Mouse (Mus musculus) T-helper 2 cell (primary cell): ENCODE data around the gene Cpeb2.

Experiments used
- in situ Hi-C: fragments of 300-600 bp; cut with MboI, MseI; formaldehyde crosslinking; loops from one replicate; pipeline ENCODE4 v1.15.1; 2025; ENCODE audit warnings: high pct_unique_total_duplicates

Cpeb2 gene

DNA sequence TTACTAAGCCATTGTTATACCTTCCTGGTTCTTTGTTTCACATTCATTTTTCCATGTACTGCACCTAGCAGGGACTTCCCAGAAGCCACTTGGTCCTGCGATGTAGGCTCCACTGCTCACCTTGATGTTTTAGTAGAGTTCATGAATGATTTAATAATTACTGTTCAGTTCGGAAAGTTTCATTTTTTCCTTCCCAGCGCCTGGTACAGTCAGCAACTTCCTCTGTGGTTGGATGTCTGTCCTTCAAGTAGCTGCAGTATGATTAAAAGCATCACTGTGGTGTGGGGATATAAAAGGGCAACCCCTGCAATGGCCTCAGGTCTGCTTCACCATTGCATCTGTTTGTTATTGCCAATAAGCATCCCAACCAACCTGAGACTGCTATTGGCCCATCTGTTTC, 72.5 kb downstream of the Cpeb2 start:
- in situ Hi-C loops = no loop called here

DNA sequence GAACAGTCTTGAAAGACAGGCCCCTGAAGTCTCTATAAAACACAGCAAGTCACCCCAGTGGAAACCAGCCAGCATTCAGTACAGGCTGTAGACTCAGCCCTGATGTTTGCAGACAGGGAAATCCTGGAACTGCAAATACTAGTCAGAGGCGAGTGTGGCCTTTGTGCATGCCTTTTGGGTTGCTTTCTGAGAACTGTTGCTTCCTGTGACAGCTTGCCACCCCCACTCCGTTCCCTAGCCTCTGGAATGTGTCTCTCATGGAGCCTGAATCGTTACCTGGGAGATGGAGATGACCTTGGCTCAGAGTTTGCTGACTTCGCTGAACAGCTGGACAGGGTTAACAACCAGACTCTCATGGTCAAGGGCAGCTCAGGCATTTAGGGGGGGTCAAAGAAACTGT, 77.0 kb downstream of the Cpeb2 start:
- in situ Hi-C loops = no loop called here

DNA sequence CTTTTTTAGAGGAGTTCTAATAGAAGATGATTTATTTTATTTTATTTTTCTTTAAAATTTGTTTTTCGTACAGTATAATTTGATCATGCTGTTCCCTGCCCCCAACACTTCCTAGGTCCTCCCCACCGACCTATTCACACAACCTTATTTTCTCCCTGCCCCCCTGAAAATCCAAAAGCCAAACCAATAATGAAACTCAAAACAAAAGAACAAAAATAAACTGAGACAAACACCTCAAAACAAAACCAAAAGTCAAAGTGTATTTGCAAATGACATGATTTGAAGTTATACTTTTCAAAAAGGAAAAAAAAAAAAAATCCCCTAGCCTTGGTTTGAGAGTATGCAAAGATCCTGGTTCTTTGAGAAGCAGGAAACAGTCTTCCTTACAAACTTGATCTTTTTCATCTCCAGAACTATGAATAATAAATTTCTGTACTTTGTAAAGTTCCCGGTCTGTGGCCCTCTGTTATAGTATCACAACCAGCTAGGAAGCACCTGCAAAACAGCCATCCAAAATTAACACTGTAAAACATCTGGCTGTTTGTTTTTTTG, 91.4 kb downstream of the Cpeb2 start:
- in situ Hi-C loops = loop anchor here (10.0 kb wide), 1 partner anchor 1770 kb away; no protein-coding TSS in a partner anchor

- in situ Hi-C loops = loop anchor here (10.0 kb wide), 1 partner anchor 1771 kb away; no protein-coding TSS in a partner anchor
These were observed 92.6 kb downstream of the Cpeb2 start for GRCm38 (mm10) chr5:43325561-43325960.

- in situ Hi-C loops = loop anchor here (10.0 kb wide), 1 partner anchor 1774 kb away; no protein-coding TSS in a partner anchor
These were observed 95.6 kb downstream of the Cpeb2 start for GRCm38 (mm10) chr5:43328579-43328978.

DNA sequence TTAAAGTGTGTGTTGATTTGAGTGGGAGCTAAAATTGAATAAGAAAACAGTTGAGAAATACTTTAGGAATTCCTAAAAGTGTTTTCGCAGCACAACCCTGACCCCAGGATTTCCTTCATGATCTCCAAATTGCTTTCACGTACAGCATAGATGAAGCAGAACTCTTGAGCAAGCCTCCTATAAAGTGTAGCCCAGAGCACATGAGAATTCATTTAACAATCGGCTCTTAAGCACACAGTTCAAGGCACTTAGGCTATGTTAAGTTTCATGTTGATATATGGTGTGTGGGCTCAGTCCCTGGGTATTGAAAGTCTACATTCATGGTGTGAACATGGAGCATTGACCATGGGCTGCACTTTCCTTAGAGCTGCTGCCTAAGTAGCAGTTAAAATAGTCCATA, 97.3 kb downstream of the Cpeb2 start:
- in situ Hi-C loops = no loop called here

GRCm38 (mm10) chr5:43334469-43334868, 101.5 kb downstream of the Cpeb2 start:
- in situ Hi-C loops = no loop called here

GRCm38 (mm10) chr5:43337212-43337611, 104.2 kb downstream of the Cpeb2 start:
- in situ Hi-C loops = no loop called here

GRCm38 (mm10) chr5:43338771-43339475, 106.0 kb downstream of the Cpeb2 start:
- in situ Hi-C loops = no loop called here
